Mouse (Mus musculus) neural tube, embryonic 14.5 days (tissue): ENCODE results near the gene Kcna6. TPM values are rescaled to one million over a fixed set of nuclear protein-coding genes. Genes with fewer than 3 reads are reported as not detected.

ENCODE experiments used
- ATAC-seq: fragments of 200-750 bp; cut with Nextera tagmentation; 2 replicates; pipeline ENCODE4 v1.8.0; 2017; ENCODE audit warnings: low read depth, mild to moderate bottlenecking, moderate TSS enrichment, moderate library complexity
- H3K27ac ChIP-seq: fragments of 300-500 bp; sonication (generic); 2 replicates; pipeline ENCODE4 v1.5.1; 2014; ENCODE audit warnings: low read depth, mild to moderate bottlenecking, control low read depth, low read length, moderate library complexity, mixed read lengths
- H3K27me3 ChIP-seq: fragments of 300-500 bp; sonication (generic); 2 replicates; pipeline ENCODE4 v1.6.1; 2014; ENCODE audit warnings: low read length; ENCODE audit not compliant: control insufficient read depth, insufficient read depth
- H3K36me3 ChIP-seq: fragments of 300-500 bp; sonication (generic); 2 replicates; pipeline ENCODE4 v1.6.1; 2014; ENCODE audit warnings: low read length, mixed read lengths; ENCODE audit not compliant: control insufficient read depth, insufficient read depth
- H3K4me1 ChIP-seq: fragments of 300-500 bp; sonication (generic); 2 replicates; pipeline ENCODE4 v1.6.1; 2014; ENCODE audit warnings: low read length; ENCODE audit not compliant: control insufficient read depth, insufficient read depth
- H3K4me2 ChIP-seq: fragments of 300-500 bp; sonication (generic); 2 replicates; pipeline ENCODE4 v1.6.1; 2014; ENCODE audit warnings: mild to moderate bottlenecking, low read depth, low read length, control low read depth
- H3K4me3 ChIP-seq: fragments of 300-500 bp; sonication (generic); 2 replicates; pipeline ENCODE4 v1.5.1; 2014; ENCODE audit warnings: low read depth, low read length, control low read depth, mixed read lengths
- H3K9ac ChIP-seq: fragments of 300-500 bp; sonication (generic); replicated peaks from 2 replicates; pipeline ENCODE4 v1.6.1; 2014; ENCODE audit warnings: low read depth, mild to moderate bottlenecking, control low read depth, low read length, mixed read lengths
- H3K9me3 ChIP-seq: fragments of 300-500 bp; sonication (generic); 2 replicates; pipeline ENCODE4 v1.6.1; 2016; ENCODE audit warnings: low read length; ENCODE audit not compliant: control insufficient read depth
- WGBS: fragments of 180-500 bp; shearing (Covaris S2); extraction: QIAGEN DNeasy Blood & Tissue Kit; methylation state at CpG from one replicate; pipeline ENCODE4 v1.1.7; 2014; 5-methylcytosine and 5-hydroxymethylcytosine counted together
- polyA plus RNA-seq: library from polyadenylated mRNA; unstranded; fragments of >200 nt; fragmentation: Nextera tagmentation; extraction: Ambion mirVana; gene quantifications from 2 replicates; pipeline ENCODE4 v1.2.1, GENCODE M21; 2014

Kcna6 gene
- polyA plus RNA-seq, 1 experiment from 2014 or later: 18.4 TPM

DNA sequence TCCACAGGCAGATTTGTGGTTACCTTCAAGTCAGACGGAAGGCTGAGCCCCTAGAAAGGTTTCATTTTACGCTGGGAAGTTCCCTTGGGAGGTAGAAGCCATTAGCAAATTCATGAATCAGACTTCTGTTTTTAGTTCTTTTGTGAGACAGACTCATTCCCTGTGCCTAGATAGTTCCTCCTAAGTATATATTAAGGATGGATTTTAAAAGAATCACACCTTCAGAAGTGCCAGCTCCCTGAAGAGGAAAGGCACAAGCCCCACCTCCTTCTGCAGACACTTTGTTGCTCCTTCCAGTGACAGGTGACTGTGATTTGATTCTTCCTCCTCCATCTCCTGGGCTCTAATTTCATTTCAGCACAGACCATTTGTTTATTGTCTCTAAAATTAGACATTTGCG, 2.1 kb upstream of the Kcna6 start:
- H3K27ac ChIP-seq: no peak overlapping the region
- no peak for ATAC-seq
- WGBS: 51% methylated on average over 3 of the region's 3 CpGs
- H3K36me3 ChIP-seq: no peaks in the 10 kb centered on the region
- H3K4me2 ChIP-seq: no peak overlapping the region
- H3K4me1 ChIP-seq: no peaks in the 10 kb centered on the region
- H3K4me3 ChIP-seq: no peak overlapping the region
- H3K27me3 ChIP-seq: no peaks in the 10 kb centered on the region
- H3K9ac ChIP-seq: no peak overlapping the region
- no peaks in the 10 kb centered on the region for H3K9me3 ChIP-seq

DNA sequence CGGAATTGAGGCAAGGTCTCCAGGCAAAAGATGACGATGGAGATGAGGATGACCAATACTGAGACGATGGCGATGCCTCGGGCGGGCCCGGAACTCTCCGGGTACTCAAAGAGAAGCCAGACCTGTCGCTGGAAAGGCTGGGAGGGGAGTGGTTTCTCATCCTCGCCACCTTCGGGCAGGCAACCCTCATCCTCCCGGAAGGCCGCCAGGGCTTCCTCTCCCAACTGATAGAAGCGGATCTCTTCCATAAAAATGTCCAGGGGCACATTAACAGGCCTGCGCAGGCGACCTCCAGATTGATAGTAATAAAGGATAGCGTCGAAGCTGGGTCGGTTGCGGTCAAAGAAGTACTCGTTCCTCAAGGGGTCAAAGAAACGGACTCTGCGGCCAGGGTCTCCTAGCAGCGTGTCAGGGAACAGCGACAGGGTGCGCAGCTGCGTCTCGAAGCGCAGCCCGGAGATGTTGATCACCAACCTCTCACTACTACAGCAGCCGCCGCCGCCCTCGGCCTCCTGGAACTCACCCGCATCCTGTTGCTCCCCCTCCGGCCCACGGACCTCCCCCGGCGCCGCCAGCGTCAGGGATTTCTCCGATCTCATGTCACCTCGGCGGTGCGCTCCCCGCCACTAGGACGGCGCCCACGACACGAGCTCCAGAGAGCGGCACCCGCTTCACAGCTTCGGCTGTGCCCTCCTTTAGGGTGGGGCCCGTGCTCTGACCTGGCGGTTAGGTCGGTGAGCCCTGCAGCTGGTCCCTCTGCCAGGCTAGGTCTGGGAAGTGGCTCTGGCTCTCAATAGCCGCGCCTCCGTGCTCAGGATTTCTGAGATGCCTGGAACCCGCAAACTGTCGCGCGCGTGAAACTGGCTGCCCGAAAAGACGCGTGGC, 906 bp downstream of the Kcna6 start:
- H3K9ac ChIP-seq: peak overlapping the region; percentile 64
- peak; percentile 35 for ATAC-seq
- peak overlapping the region; percentile 56 for H3K4me2 ChIP-seq
- peak overlapping the region; percentile 54 for H3K4me3 ChIP-seq
- H3K4me1 ChIP-seq: 0 out of 2 replicates have a peak, but pooled peaks cover 4% of the 10 kb centered on the region
- peak overlapping the region; percentile 64 for H3K27ac ChIP-seq
- WGBS: under 1% methylated on average over 67 of the region's 67 CpGs
- no peaks in the 10 kb centered on the region for H3K9me3 ChIP-seq
- no peaks in the 10 kb centered on the region for H3K36me3 ChIP-seq
- H3K27me3 ChIP-seq: no peaks in the 10 kb centered on the region

DNA sequence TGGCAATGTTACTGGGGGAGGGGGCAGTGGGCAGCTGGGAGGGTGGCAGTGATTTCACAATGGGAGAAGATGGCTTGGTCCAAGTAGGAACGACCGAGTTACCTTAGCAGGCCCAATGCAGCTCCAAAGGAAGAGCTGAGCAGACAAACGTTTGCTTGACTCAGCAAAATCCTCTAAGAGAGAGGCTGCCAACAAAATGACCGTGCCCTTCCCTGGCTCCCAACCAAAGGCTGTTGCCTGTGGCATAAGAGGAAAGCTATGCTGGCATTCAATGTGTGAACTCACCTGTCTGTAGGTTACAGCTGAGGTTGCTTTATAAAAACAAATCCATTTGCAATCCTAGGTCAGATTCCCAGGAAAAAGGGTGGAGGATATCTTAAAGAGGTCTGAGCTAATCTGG, 3.5 kb downstream of the Kcna6 start:
- no peak overlapping the region for H3K4me2 ChIP-seq
- H3K9ac ChIP-seq: no peak overlapping the region
- H3K9me3 ChIP-seq: no peaks in the 10 kb centered on the region
- no peak for ATAC-seq
- H3K4me3 ChIP-seq: no peak overlapping the region
- H3K27me3 ChIP-seq: no peaks in the 10 kb centered on the region
- H3K4me1 ChIP-seq: 0 out of 2 replicates have a peak, but pooled peaks cover 4% of the 10 kb centered on the region
- no peaks in the 10 kb centered on the region for H3K36me3 ChIP-seq
- WGBS: 75% methylated on average over 4 of the region's 4 CpGs
- H3K27ac ChIP-seq: no peak overlapping the region

DNA sequence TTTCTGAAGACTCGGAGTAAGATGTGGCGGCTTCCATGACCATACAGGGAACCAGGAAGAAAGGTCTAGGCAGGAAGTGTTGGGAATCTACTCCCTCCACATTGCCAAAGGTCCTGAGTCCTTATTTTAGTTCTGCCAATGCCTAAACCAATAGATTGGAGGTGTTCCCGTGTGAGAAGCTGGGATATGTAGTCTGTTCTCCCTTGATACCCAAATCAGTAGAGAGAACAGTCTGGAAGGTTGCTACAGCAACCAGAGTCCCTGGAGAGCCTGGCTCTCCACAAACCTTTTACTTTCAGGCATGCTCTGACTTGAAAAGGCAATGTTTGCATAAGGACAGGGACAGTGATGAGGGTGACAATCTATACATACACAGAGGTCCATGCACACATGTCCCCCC, 4.7 kb downstream of the Kcna6 start:
- 74% methylated on average over 3 of the region's 3 CpGs for WGBS
- no peaks in the 10 kb centered on the region for H3K36me3 ChIP-seq
- ATAC-seq: no peak

DNA sequence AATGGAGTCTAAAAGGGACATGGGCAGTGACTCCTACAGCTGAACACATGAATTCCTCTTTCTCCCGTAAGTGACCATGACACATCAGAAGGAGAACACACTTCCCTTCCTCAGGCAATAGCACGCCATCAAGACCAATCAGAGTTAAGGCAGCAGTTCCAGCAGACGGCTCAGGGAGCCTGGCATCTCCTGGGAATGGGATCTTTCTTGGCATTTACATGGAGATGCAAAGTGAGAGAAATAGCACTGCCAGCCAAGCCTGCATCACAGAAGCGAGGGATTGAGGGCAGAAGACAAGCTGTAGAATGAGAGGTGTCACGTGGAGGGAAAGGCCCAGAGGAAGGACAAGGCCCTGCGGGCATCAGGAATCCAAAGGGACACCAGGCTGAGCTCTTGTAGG, 7.8 kb downstream of the Kcna6 start:
- H3K27me3 ChIP-seq: no peaks in the 10 kb centered on the region
- no peak for ATAC-seq
- no peaks in the 10 kb centered on the region for H3K36me3 ChIP-seq
- H3K4me2 ChIP-seq: no peak overlapping the region; the same call in 1 of the 2 replicates
- H3K4me3 ChIP-seq: no peak overlapping the region
- 70% methylated on average over 6 of the region's 6 CpGs for WGBS
- H3K27ac ChIP-seq: no peak overlapping the region
- no peaks in the 10 kb centered on the region for H3K9me3 ChIP-seq
- no peak overlapping the region for H3K9ac ChIP-seq
- H3K4me1 ChIP-seq: 0 out of 2 replicates have a peak, but pooled peaks cover 4% of the 10 kb centered on the region

More for the DNA sequence above, 4.7 kb downstream of the Kcna6 start:
- Histone ChIP-seq H3K9ac (no peak overlapping the region), H3K4me2 (peak overlapping the region; percentile 25; the same call in 1 of the 2 replicates), H3K27ac (no peak overlapping the region), H3K4me3 (no peak overlapping the region), H3K27me3 (no peaks in the 10 kb centered on the region), H3K9me3 (no peaks in the 10 kb centered on the region), H3K4me1 (0 out of 2 replicates have a peak, but pooled peaks cover 4% of the 10 kb centered on the region)

DNA sequence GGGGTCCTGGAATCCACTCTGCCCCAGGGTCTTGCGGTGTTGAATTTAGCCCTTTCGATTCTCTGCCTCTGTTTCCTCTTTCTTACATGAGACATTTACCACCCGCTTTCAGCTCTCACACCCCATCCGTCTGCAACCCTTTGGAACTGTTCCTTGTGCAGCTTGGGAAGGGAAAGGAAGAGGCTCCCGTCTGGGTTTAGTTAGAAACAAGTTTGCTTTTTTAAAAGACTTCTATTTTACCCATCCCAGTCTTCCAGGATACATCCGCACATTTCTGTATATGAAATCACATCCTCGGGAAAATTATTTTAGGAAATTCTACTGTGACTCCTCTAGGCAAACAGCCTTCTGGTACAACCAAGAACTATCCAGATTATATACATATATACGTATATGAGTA, 11.7 kb downstream of the Kcna6 start:
- H3K27me3 ChIP-seq: no peaks in the 10 kb centered on the region
- no peaks in the 10 kb centered on the region for H3K36me3 ChIP-seq
- no peak overlapping the region for H3K9ac ChIP-seq
- H3K27ac ChIP-seq: no peak overlapping the region
- H3K4me1 ChIP-seq: no peaks in the 10 kb centered on the region
- no peaks in the 10 kb centered on the region for H3K9me3 ChIP-seq
- WGBS: 90% methylated on average over 8 of the region's 8 CpGs
- no peak for ATAC-seq
- H3K4me3 ChIP-seq: no peak overlapping the region
- H3K4me2 ChIP-seq: no peak overlapping the region

DNA sequence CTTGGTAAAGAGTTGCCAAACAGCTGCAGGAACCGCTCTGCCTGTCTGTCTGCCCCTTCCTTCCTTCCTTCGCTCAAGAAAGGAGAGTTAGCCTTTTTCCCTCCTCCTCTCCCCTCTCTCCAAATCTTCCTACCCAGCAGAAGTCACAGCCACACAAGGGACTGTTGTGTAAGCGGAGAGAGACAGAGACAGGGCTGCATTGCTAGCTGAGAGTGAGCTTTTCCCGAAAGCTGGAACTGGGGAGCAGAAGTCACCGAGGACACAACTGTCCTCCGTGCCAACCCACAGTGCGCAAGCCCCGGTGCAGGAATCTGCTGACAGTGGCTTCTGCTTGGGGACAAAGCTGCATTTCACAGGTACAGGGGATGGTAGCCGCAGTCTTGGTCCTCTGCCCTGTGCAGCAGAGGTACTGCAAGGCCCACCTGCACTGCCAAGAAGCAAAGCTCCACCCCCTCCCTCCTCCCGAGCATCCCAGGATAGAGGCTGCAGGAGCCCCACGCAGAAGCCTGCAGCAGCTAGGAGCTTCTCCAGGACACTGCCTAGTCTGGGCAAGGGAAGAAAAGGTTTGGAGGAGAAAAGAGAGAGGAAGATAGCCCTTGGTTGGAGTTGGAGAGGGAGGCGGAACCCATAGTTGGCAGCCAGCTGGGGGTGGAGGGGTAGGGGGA, 21.9 kb downstream of the Kcna6 start:
- no peak overlapping the region for H3K27ac ChIP-seq
- H3K27me3 ChIP-seq: no peaks in the 10 kb centered on the region
- no peaks in the 10 kb centered on the region for H3K36me3 ChIP-seq
- no peak overlapping the region for H3K4me3 ChIP-seq
- no peak overlapping the region for H3K9ac ChIP-seq
- no peaks in the 10 kb centered on the region for H3K4me1 ChIP-seq
- H3K9me3 ChIP-seq: no peaks in the 10 kb centered on the region
- no peak for ATAC-seq
- H3K4me2 ChIP-seq: no peak overlapping the region
- 79% methylated on average over 12 of the region's 12 CpGs for WGBS

DNA sequence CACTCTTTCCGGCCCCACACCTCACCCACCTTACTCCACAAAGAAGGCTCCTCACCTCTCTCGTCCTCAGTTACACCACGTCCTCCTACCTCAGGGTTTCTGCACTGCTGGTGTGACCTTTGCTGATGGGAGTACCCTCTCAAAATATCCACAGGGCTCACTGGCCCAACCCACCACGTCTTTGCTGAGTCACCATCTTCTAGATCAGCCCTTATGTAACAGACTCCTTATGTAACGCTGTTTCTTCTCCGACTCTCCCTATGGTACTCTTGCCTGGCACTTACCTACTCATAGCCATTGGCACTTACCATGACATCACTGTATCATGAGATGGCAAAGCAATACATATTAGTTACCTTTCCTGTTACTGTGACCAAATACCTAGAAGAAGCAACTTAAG, 27.9 kb downstream of the Kcna6 start:
- peak; percentile 28; the same call in 1 of the 2 replicates for ATAC-seq
- no peaks in the 10 kb centered on the region for H3K9me3 ChIP-seq
- H3K4me1 ChIP-seq: no peaks in the 10 kb centered on the region
- no peak overlapping the region for H3K4me3 ChIP-seq
- H3K9ac ChIP-seq: no peak overlapping the region
- no peaks in the 10 kb centered on the region for H3K36me3 ChIP-seq
- no peak overlapping the region for H3K4me2 ChIP-seq
- H3K27ac ChIP-seq: no peak overlapping the region
- WGBS: 90% methylated on average over 6 of the region's 6 CpGs
- no peaks in the 10 kb centered on the region for H3K27me3 ChIP-seq

DNA sequence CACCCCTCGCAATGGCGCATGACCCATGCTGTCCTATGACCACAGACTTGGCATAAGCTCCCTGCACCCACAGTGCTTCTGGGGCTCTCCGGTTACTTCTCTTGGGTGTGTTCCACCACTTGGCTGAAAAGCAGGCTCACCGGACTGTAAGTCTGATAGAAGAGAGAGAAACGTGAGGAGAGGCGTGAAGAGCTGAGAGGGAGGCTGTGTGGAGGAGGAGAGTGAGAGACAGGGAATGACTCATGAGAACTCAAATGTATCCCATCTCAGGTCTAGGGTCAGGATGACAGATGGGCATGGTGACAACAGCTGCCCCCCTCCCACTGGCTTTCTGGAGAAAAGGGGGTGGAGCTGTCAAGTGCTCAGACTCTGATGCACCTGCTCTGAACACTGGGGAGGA, 34.5 kb downstream of the Kcna6 start:
- no peak for ATAC-seq
- 0 out of 2 replicates have a peak, but pooled peaks cover 3% of the 10 kb centered on the region for H3K4me1 ChIP-seq
- H3K9ac ChIP-seq: no peak overlapping the region
- no peaks in the 10 kb centered on the region for H3K36me3 ChIP-seq
- no peaks in the 10 kb centered on the region for H3K27me3 ChIP-seq
- H3K4me2 ChIP-seq: no peak overlapping the region
- no peak overlapping the region for H3K27ac ChIP-seq
- no peaks in the 10 kb centered on the region for H3K9me3 ChIP-seq
- H3K4me3 ChIP-seq: no peak overlapping the region
- 79% methylated on average over 6 of the region's 6 CpGs for WGBS
